Mouse (Mus musculus) lung, postnatal 0 days (tissue): Measurements from ENCODE around the gene Ldha.

Experiments used
- CTCF ChIP-seq: IDR thresholded peaks from 2 replicates; pipeline ENCODE4 v1.5.1; 2016; ENCODE audit warnings: antibody characterized with exemption, mild to moderate bottlenecking
- EP300 ChIP-seq: IDR thresholded peaks from 2 replicates; pipeline ENCODE4 v1.6.1; 2016; ENCODE audit warnings: antibody characterized with exemption, mild to moderate bottlenecking, control low read depth

- TF ChIP-seq EP300 (no peak), CTCF (no peak)
These were observed 27.3 kb upstream of the Ldha start for GRCm38 (mm10) chr7:46814012-46814411.
